Mouse (Mus musculus) midbrain, embryonic 11.5 days (tissue): ENCODE measurements around the gene Chchd5. TPM values are rescaled to one million over a fixed set of nuclear protein-coding genes. Genes with fewer than 3 reads are reported as not detected.

Source experiments
- ATAC-seq: fragments of 200-750 bp; cut with Nextera tagmentation; 2 replicates; pipeline ENCODE4 v1.8.0; 2017; ENCODE audit warnings: moderate TSS enrichment, moderate library complexity; ENCODE audit not compliant: low FRiP score
- DNase-seq: peaks from one replicate; pipeline ENCODE4 v3.0.0; 2015; ENCODE audit warnings: low spot score; ENCODE audit errors: missing footprints
- H3K27ac ChIP-seq: fragments of 300-500 bp; sonication (generic); 2 replicates; pipeline ENCODE4 v1.5.1; 2014; ENCODE audit warnings: low read depth, low read length
- H3K27me3 ChIP-seq: fragments of 300-500 bp; sonication (generic); 2 replicates; pipeline ENCODE4 v1.6.1; 2014; ENCODE audit warnings: mild to moderate bottlenecking, low read length, moderate library complexity, mixed read lengths; ENCODE audit not compliant: control insufficient read depth, insufficient read depth
- H3K36me3 ChIP-seq: fragments of 300-500 bp; sonication (generic); 2 replicates; pipeline ENCODE4 v1.6.1; 2014; ENCODE audit warnings: mild to moderate bottlenecking, low read length, moderate library complexity, mixed read lengths; ENCODE audit not compliant: control insufficient read depth, insufficient read depth
- H3K4me1 ChIP-seq: fragments of 300-500 bp; sonication (generic); 2 replicates; pipeline ENCODE4 v1.6.1; 2014; ENCODE audit warnings: low read length; ENCODE audit not compliant: control insufficient read depth, insufficient read depth
- H3K4me2 ChIP-seq: fragments of 300-500 bp; sonication (generic); 2 replicates; pipeline ENCODE4 v1.6.1; 2014; ENCODE audit warnings: mild to moderate bottlenecking, moderate library complexity
- H3K4me3 ChIP-seq: fragments of 300-500 bp; sonication (generic); 2 replicates; pipeline ENCODE4 v1.5.1; 2014; ENCODE audit warnings: low read depth, low read length
- H3K9ac ChIP-seq: fragments of 300-500 bp; sonication (generic); 2 replicates; pipeline ENCODE4 v1.6.1; 2014; ENCODE audit warnings: low read length
- H3K9me3 ChIP-seq: fragments of 300-500 bp; sonication (generic); 2 replicates; pipeline ENCODE4 v1.6.1; 2016; ENCODE audit warnings: low read length; ENCODE audit not compliant: control insufficient read depth
- WGBS: fragments of 180-500 bp; shearing (Covaris S2); extraction: QIAGEN DNeasy Blood & Tissue Kit; methylation state at CpG from one replicate; pipeline ENCODE4 v1.1.7; 2014; 5-methylcytosine and 5-hydroxymethylcytosine counted together
- polyA plus RNA-seq: library from polyadenylated mRNA; unstranded; fragments of >200 nt; fragmentation: Nextera tagmentation; extraction: Ambion mirVana; gene quantifications from 2 replicates; pipeline ENCODE4 v1.2.1, GENCODE M21; 2014

Gene Chchd5
- 26.2 and 27.2 TPM in 2 replicates for polyA plus RNA-seq

DNA sequence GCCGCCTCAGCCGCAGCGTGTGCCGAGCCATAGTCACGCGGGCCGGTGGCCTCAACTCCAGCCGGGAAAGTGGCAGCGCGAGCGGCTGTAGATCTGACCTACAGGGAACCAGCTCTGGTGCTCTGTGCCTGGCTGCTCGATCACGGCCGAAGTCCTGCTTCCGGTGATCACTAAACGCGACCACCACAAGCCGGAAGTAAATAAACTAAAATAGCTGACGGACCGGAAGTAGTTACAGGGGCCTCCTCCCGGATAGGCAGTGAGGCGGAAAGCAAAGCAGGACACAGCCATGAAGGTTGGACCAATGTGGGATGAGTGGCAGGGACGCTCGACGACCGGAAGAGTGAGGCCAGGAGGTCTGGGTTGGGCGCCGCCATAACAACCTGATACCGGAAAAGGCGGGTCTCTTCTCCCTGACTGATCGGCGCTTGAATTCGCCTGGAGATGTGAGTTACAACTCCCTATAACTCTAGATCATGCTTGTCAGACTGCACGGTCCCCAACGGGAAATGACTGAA is at the start of gene Chchd5:
Gene Chchd5 (plus strand): TSS at position 289 of the 518 bp plus-strand sequence.
- peak within 1 kb of the TSS; percentile 70 for H3K9ac ChIP-seq
- H3K36me3 ChIP-seq, result peaks cover 22% of the 10 kb centered on the region
- H3K9me3 ChIP-seq, result peaks cover 7% of the 10 kb centered on the region; the same call in 1 of the 2 replicates
- no peaks in the 10 kb centered on the region for H3K27me3 ChIP-seq
- DNase-seq (peak; percentile 97), ATAC-seq (peak; percentile 100)
- peak within 1 kb of the TSS; percentile 53; the same call in 1 of the 2 replicates for H3K27ac ChIP-seq
- H3K4me1 ChIP-seq, result peaks cover 6% of the 10 kb centered on the region
- under 1% methylated on average over 35 of the region's 35 CpGs for WGBS
- peak within 1 kb of the TSS; percentile 50 for H3K4me3 ChIP-seq
- peak within 1 kb of the TSS; percentile 85 for H3K4me2 ChIP-seq

DNA sequence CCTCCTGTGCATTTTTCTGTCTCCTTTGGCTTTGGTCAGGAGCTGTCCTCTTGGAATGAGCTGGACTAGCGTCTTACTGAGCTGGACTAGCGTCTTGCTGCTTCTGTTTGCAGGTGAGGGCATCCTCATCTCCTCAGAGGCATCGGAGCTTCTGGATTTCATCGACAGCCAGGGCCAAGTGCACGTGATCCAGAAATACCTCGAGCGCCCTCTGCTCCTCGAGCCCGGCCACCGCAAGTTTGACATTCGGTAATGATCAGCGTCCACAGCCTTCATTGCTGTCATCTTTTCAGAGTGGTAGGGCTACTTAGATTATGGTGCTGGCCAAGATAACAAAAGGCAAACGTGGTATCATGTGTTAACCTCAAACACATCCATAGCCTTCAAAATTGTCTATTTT is 48.4 kb upstream of the Chchd5 start:
- no peak overlapping the region for H3K9ac ChIP-seq
- ATAC-seq (no peak), DNase-seq (no peak)
- 75% methylated on average over 13 of the region's 13 CpGs for WGBS
- no peaks in the 10 kb centered on the region for H3K27me3 ChIP-seq
- 0 out of 2 replicates have a peak, but pooled peaks cover 4% of the 10 kb centered on the region for H3K36me3 ChIP-seq
- H3K9me3 ChIP-seq, result no peaks in the 10 kb centered on the region
- no peak overlapping the region for H3K4me3 ChIP-seq
- H3K4me2 ChIP-seq, result no peak overlapping the region
- no peaks in the 10 kb centered on the region for H3K4me1 ChIP-seq
- H3K27ac ChIP-seq, result no peak overlapping the region

DNA sequence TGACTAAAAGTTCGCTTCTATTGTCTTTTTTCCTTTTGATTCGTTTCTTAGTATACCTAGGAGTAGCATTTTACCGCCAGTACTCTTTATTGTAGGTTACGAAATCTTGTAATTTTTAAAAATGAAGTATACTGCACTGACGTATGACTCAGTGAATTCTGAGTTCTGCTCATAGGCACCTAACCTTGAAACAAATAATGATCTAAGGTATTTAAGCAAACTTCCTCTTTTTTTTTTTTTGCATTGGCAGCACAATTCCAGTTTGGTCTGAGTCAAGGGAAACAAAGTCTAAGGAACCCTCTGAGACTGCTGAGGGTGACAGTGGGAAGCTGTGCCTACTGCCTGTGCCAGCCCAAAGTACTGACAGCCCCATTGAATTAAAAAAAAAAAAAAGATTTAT is 46.0 kb upstream of the Chchd5 start:
- 90% methylated on average over 5 of the region's 5 CpGs for WGBS
- Histone ChIP-seq H3K4me2 (no peak overlapping the region), H3K4me3 (no peak overlapping the region), H3K9me3 (no peaks in the 10 kb centered on the region), H3K27me3 (no peaks in the 10 kb centered on the region), H3K9ac (no peak overlapping the region), H3K27ac (no peak overlapping the region), H3K4me1 (no peaks in the 10 kb centered on the region), H3K36me3 (peaks cover 5% of the 10 kb centered on the region; the same call in 1 of the 2 replicates)
- no peak for DNase-seq
- ATAC-seq, result no peak

DNA sequence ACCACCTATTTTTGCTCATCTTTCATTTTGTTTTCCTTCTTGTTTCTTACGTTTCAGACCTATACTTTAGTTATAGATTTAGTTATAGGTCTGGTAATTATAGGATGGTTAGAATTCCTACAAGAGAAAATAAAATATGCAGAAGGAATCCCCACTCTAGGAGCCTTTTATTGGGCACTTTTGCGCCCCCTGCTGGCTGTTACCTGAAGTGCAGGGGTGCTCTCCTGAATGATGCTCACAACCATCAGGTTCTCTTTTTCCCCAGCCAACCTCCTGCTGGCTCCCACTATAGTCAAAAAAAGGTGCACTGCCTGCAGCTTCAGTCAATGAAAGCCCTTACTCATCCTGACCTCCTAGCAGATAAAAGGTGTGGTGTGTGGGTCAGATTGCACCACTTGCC is 44.5 kb upstream of the Chchd5 start:
- no peak for ATAC-seq
- WGBS, result 55% methylated on average over 2 of the region's 2 CpGs
- Histone ChIP-seq H3K4me1 (no peaks in the 10 kb centered on the region), H3K4me3 (no peak overlapping the region), H3K36me3 (peaks cover 5% of the 10 kb centered on the region; the same call in 1 of the 2 replicates), H3K9ac (no peak overlapping the region), H3K9me3 (no peaks in the 10 kb centered on the region), H3K27me3 (no peaks in the 10 kb centered on the region), H3K27ac (no peak overlapping the region), H3K4me2 (no peak overlapping the region)
- peak; percentile 94 for DNase-seq

DNA sequence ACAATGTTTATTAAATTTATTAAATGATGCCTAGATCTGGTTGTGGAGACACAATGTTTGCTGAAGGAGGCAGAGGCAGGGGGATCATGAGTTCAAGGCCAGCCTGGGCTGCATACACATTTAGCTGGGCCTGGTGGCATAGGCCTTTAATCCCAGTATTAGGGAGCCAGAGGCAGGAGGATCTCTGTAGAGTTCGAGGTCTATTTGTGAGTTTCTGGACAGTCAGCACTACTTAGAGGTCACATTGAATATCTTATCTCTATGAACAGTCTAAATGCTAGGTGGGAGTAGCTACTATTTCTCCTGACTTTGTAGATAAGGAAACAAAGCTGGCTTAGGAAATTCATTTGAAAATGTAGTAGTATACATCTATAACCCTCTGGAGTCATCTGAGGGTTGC is 42.0 kb upstream of the Chchd5 start:
- H3K9ac ChIP-seq, result no peak overlapping the region
- no peak overlapping the region for H3K4me3 ChIP-seq
- H3K4me1 ChIP-seq, result no peaks in the 10 kb centered on the region
- H3K27ac ChIP-seq, result no peak overlapping the region
- H3K9me3 ChIP-seq, result no peaks in the 10 kb centered on the region
- no peak overlapping the region for H3K4me2 ChIP-seq
- peaks cover 5% of the 10 kb centered on the region; the same call in 1 of the 2 replicates for H3K36me3 ChIP-seq
- WGBS, result 94% methylated on average over 1 of the region's 1 CpGs
- no peaks in the 10 kb centered on the region for H3K27me3 ChIP-seq
- ATAC-seq (no peak), DNase-seq (no peak)

DNA sequence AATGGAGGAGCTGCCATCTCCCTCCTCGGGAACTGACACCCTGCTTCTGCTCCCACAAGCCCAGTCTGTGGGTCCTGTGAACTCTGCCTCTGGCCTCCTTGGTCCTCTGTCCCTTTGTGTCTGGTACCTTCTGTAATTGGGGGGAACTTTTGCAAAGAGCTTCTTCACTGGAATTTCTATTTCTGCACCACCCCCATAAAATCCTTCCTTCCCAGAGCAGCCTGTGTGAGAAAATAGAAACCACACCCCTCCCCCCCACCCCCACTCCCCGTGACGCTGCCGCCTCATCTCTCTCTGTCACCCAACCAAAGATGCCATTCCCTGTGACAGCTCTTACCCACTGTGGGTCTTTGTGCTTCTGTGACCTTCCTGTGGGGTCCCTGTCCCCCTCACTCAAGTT is 39.1 kb upstream of the Chchd5 start:
- Histone ChIP-seq H3K27ac (no peak overlapping the region), H3K27me3 (no peaks in the 10 kb centered on the region), H3K9me3 (no peaks in the 10 kb centered on the region), H3K9ac (no peak overlapping the region), H3K4me2 (no peak overlapping the region), H3K36me3 (peaks cover 5% of the 10 kb centered on the region; the same call in 1 of the 2 replicates), H3K4me3 (no peak overlapping the region), H3K4me1 (no peaks in the 10 kb centered on the region)
- WGBS, result 89% methylated on average over 4 of the region's 4 CpGs
- no peak for ATAC-seq
- no peak for DNase-seq

DNA sequence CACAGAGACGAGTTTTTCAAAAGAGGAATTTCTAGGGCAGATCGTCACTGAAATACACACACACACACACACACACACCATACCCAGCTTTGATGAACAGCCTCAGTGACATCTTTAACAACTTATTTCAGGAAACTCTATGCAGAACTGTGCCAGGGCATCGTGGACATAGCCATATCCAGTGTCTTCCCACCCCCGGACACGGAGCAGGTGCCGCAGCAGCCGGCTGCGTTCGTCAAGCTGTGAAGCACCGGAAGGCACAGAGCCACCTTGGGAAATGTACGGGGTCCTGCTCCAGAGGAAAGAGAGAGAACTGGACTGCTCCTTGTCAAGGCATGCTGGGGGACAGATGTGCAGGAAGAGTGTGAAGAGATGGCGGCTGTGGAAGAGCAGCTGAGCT is 36.7 kb upstream of the Chchd5 start:
- Histone ChIP-seq H3K4me1 (no peaks in the 10 kb centered on the region), H3K9me3 (no peaks in the 10 kb centered on the region), H3K27ac (no peak overlapping the region), H3K4me3 (no peak overlapping the region), H3K36me3 (no peaks in the 10 kb centered on the region), H3K9ac (no peak overlapping the region), H3K4me2 (no peak overlapping the region), H3K27me3 (no peaks in the 10 kb centered on the region)
- DNase-seq, result no peak
- 92% methylated on average over 12 of the region's 12 CpGs for WGBS
- no peak for ATAC-seq

DNA sequence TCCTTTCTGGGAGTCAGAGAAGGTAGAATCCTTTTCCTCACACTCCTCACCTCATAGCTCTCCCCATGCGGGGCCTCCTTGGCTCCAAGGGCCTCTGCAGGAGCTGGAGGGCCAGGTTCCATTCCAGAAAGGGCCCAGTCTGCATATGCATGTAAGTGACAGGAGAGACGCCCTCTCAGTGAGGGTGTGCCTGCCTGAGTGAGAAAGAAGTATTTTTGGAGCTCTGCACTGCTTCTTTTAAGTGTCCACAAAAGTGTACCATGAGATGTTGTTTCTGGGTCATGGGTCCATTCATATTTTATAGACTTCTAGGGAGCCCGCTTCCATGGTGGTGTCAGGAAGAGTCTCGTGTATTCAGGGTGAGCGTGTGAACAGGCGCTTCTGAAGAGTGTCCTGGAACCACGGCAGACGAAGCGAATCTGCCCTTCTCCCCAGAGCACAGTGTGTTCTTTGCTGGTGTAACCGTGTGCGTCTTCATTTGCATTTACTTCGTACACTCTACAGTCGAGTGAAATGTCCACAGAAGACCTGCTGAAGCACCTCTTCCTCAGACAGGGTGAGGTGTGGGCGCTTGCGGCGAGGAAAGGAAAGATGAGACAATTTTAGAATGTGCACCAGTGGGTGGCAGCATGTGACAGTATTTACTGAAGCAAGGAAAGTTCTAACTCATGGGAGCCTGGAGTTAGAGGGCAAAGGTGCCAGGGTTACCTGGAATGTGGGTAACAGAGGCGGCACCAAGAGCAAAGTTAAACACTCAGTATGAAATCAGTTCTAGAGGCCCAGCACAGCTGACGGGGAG is 35.4 kb upstream of the Chchd5 start:
- H3K9ac ChIP-seq, result no peak overlapping the region
- ATAC-seq, result no peak
- 88% methylated on average over 18 of the region's 18 CpGs for WGBS
- H3K4me2 ChIP-seq, result no peak overlapping the region
- H3K4me3 ChIP-seq, result no peak overlapping the region
- DNase-seq, result no peak
- H3K4me1 ChIP-seq, result no peaks in the 10 kb centered on the region
- H3K27me3 ChIP-seq, result no peaks in the 10 kb centered on the region
- H3K27ac ChIP-seq, result no peak overlapping the region
- H3K9me3 ChIP-seq, result no peaks in the 10 kb centered on the region
- H3K36me3 ChIP-seq, result no peaks in the 10 kb centered on the region

DNA sequence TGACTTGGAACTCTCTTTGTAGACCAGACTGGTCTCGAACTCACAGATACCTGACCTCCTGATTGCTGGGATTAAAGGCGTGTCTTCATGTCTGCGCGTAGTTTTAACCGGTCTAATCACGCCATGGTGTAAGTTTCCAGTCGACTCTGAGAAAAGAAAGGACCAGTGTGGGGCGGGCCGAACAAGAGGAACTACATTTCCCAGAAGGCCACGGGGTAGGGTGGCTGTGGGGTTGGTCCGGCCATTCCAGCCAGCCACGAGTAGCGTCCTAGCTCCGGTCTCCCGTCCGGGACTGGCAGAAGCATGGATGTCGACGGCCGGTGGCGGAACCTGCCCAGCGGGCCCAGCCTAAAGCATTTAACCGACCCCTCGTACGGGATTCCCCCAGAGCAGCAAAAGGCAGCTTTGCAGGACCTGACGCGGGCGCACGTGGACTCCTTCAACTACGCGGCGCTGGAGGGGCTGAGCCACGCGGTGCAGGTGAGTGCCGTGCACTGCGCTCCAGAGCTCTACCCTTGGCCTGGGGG is 28.7 kb upstream of the Chchd5 start, which contains the start of gene Polr1b:
Gene Polr1b (plus strand): TSS at position 212 of the 527 bp plus-strand sequence.
- WGBS, result under 1% methylated on average over 35 of the region's 35 CpGs
- Histone ChIP-seq H3K27ac (no peak within 1 kb of the TSS), H3K36me3 (peaks cover 6% of the 10 kb centered on the region; the same call in 1 of the 2 replicates), H3K9ac (peak within 1 kb of the TSS; percentile 75), H3K4me1 (peaks cover 3% of the 10 kb centered on the region; the same call in 1 of the 2 replicates), H3K4me3 (peak within 1 kb of the TSS; percentile 65), H3K4me2 (peak within 1 kb of the TSS; percentile 71), H3K27me3 (no peaks in the 10 kb centered on the region), H3K9me3 (no peaks in the 10 kb centered on the region)
- peak; percentile 99 for ATAC-seq
- peak; percentile 98 for DNase-seq
